Mouse (Mus musculus) ovary, postnatal 14 days (tissue): ENCODE measurements around the gene Get4.
A peak's percentile ranks its signal among the peaks of the same experiment; 100 is the strongest.

ENCODE experiments used
- DNase-seq: peaks from one replicate; pipeline ENCODE4 v3.0.0; 2022; ENCODE audit warnings: low spot score

Get4 gene

GRCm38 (mm10) chr5:139241022-139241761, 10.9 kb upstream of the Get4 start:
- no peak for DNase-seq

- DNase-seq = no peak
These were observed 8.7 kb upstream of the Get4 start for GRCm38 (mm10) chr5:139243384-139243783.

GRCm38 (mm10) chr5:139247767-139248166, 4.4 kb upstream of the Get4 start:
- DNase-seq = no peak

- no peak for DNase-seq
These were observed 3.3 kb upstream of the Get4 start for GRCm38 (mm10) chr5:139248846-139249245.

- DNase-seq = no peak
These were observed 845 bp upstream of the Get4 start for GRCm38 (mm10) chr5:139251279-139251678.

GRCm38 (mm10) chr5:139251736-139252080, 416 bp upstream of the Get4 start:
- no peak for DNase-seq

- no peak for DNase-seq
These were observed 754 bp downstream of the Get4 start for GRCm38 (mm10) chr5:139252910-139253245.

GRCm38 (mm10) chr5:139253301-139253741, 1.2 kb downstream of the Get4 start:
- peak; percentile 19 for DNase-seq

GRCm38 (mm10) chr5:139254938-139255337, 2.8 kb downstream of the Get4 start:
- no peak for DNase-seq

GRCm38 (mm10) chr5:139255777-139256176, 3.7 kb downstream of the Get4 start:
- DNase-seq = no peak

GRCm38 (mm10) chr5:139256211-139256765, 4.2 kb downstream of the Get4 start:
- no peak for DNase-seq

GRCm38 (mm10) chr5:139257265-139257664, 5.1 kb downstream of the Get4 start:
- DNase-seq = no peak

GRCm38 (mm10) chr5:139257818-139258217, 5.7 kb downstream of the Get4 start:
- DNase-seq = no peak

GRCm38 (mm10) chr5:139258371-139259035, 6.4 kb downstream of the Get4 start:
- DNase-seq = no peak

- peak; percentile 38 for DNase-seq
These were observed 7.7 kb downstream of the Get4 start for GRCm38 (mm10) chr5:139259853-139260252.

- no peak for DNase-seq
These were observed 9.3 kb downstream of the Get4 start for GRCm38 (mm10) chr5:139261403-139261802.

GRCm38 (mm10) chr5:139267661-139268060, 15.5 kb downstream of the Get4 start:
- no peak for DNase-seq

GRCm38 (mm10) chr5:139270806-139271521, 18.8 kb downstream of the Get4 start:
- DNase-seq = no peak

- no peak for DNase-seq
These were observed 19.9 kb downstream of the Get4 start for GRCm38 (mm10) chr5:139271994-139272554.

- no peak for DNase-seq
These were observed 25.2 kb downstream of the Get4 start for GRCm38 (mm10) chr5:139277287-139277686.

- DNase-seq = no peak
These were observed 29.4 kb downstream of the Get4 start for GRCm38 (mm10) chr5:139281373-139282112.

- peak; percentile 93 for DNase-seq
These were observed 30.1 kb downstream of the Get4 start for GRCm38 (mm10) chr5:139282191-139282590.
